Mouse (Mus musculus) spleen, adult 18-20 months (tissue): ENCODE results near the gene Pigt.

Experiments
- DNase-seq, 2 experiments: peaks; one replicate each; pipeline ENCODE4 v3.0.0; 2022; ENCODE audit warnings: mixed read lengths in 2 of 2

Pigt gene

GRCm38 (mm10) chr2:164521841-164522240 is 24.5 kb downstream of the Pigt start:
- DNase-seq: peak; percentile 51 to 53

GRCm38 (mm10) chr2:164522280-164522679 is 25.0 kb downstream of the Pigt start:
- no peak for DNase-seq

- no peak for DNase-seq
These were observed 26.0 kb downstream of the Pigt start for GRCm38 (mm10) chr2:164523301-164523773.

GRCm38 (mm10) chr2:164528557-164528956 is 31.2 kb downstream of the Pigt start:
- DNase-seq: no peak

GRCm38 (mm10) chr2:164531169-164531568 is 33.8 kb downstream of the Pigt start:
- DNase-seq: peak; percentile 34 to 77

- no peak for DNase-seq
These were observed 37.0 kb downstream of the Pigt start for GRCm38 (mm10) chr2:164534315-164534714.

GRCm38 (mm10) chr2:164537003-164537402 is 39.7 kb downstream of the Pigt start:
- no peak for DNase-seq

- DNase-seq: no peak
These were observed 43.5 kb downstream of the Pigt start for GRCm38 (mm10) chr2:164540652-164541427.

- DNase-seq: no peak
These were observed 44.8 kb downstream of the Pigt start for GRCm38 (mm10) chr2:164542132-164542531.

- no peak for DNase-seq
These were observed 45.3 kb downstream of the Pigt start for GRCm38 (mm10) chr2:164542598-164542997.

GRCm38 (mm10) chr2:164543745-164544144 is 46.4 kb downstream of the Pigt start:
- no peak for DNase-seq

- DNase-seq: no peak
These were observed 47.3 kb downstream of the Pigt start for GRCm38 (mm10) chr2:164544454-164545097.

- no peak for DNase-seq
These were observed 52.0 kb downstream of the Pigt start for GRCm38 (mm10) chr2:164549338-164549737.

- no peak for DNase-seq
These were observed 52.9 kb downstream of the Pigt start for GRCm38 (mm10) chr2:164549963-164550894.

- no peak for DNase-seq
These were observed 53.6 kb downstream of the Pigt start for GRCm38 (mm10) chr2:164550895-164551269.

- no peak for DNase-seq
These were observed 54.2 kb downstream of the Pigt start for GRCm38 (mm10) chr2:164551502-164551901.
